Mouse (Mus musculus): ENCODE data around the gene Ppp1r32. TPM values are rescaled to one million over a fixed set of nuclear protein-coding genes. Genes with fewer than 3 reads are reported as not detected.

Ppp1r32 gene
- polyA plus RNA-seq, 1 experiment from 2014 or later, result 0.41 TPM

- no peaks in the 10 kb centered on the region for H3K36me3 ChIP-seq (ENCODE audit: control insufficient read depth, insufficient read depth, low read length)
- WGBS, result 34% methylated on average over 3 of the region's 3 CpGs
- no peaks in the 10 kb centered on the region for H3K4me1 ChIP-seq (replicated peaks; ENCODE audit: control insufficient read depth, insufficient read depth, low read length)
- H3K9me3 ChIP-seq (ENCODE audit: control insufficient read depth, low read length), result no peaks in the 10 kb centered on the region
- H3K27me3 ChIP-seq (ENCODE audit: control insufficient read depth, insufficient read depth, low read length), result no peaks in the 10 kb centered on the region
- no peak overlapping the region for H3K4me2 ChIP-seq (ENCODE audit: low read depth, low read length, severe bottlenecking)
- H3K4me3 ChIP-seq (ENCODE audit: low read depth, low read length), result no peak overlapping the region
- ATAC-seq (replicated peaks; ENCODE audit: low FRiP score) (peak; percentile 43; the same call in 1 of the 2 replicates), DNase-seq (ENCODE audit: low spot score) (peak; percentile 78)
- H3K27ac ChIP-seq (ENCODE audit: low read depth, low read length), result no peak overlapping the region
- H3K9ac ChIP-seq (ENCODE audit: low read length), result no peak overlapping the region
Measured at GRCm38 (mm10) chr19:10435908-10436307, 46.8 kb downstream of the Ppp1r32 start.

GRCm38 (mm10) chr19:10434927-10435326, 47.8 kb downstream of the Ppp1r32 start:
- Histone ChIP-seq H3K27me3 (ENCODE audit: control insufficient read depth, insufficient read depth, low read length) (no peaks in the 10 kb centered on the region), H3K9ac (ENCODE audit: low read length) (no peak overlapping the region), H3K4me3 (ENCODE audit: low read depth, low read length) (no peak overlapping the region), H3K9me3 (ENCODE audit: control insufficient read depth, low read length) (no peaks in the 10 kb centered on the region), H3K36me3 (ENCODE audit: control insufficient read depth, insufficient read depth, low read length) (no peaks in the 10 kb centered on the region), H3K4me1 (replicated peaks; ENCODE audit: control insufficient read depth, insufficient read depth, low read length) (no peaks in the 10 kb centered on the region), H3K4me2 (ENCODE audit: low read depth, low read length, severe bottlenecking) (no peak overlapping the region), H3K27ac (ENCODE audit: low read depth, low read length) (no peak overlapping the region)
- no peak for ATAC-seq (replicated peaks; ENCODE audit: low FRiP score)
- WGBS, result 78% methylated on average over 6 of the region's 6 CpGs
- no peak for DNase-seq (ENCODE audit: low spot score)

- Histone ChIP-seq H3K4me2 (ENCODE audit: low read depth, low read length, severe bottlenecking) (no peak overlapping the region), H3K36me3 (ENCODE audit: control insufficient read depth, insufficient read depth, low read length) (no peaks in the 10 kb centered on the region), H3K9me3 (ENCODE audit: control insufficient read depth, low read length) (no peaks in the 10 kb centered on the region), H3K27me3 (ENCODE audit: control insufficient read depth, insufficient read depth, low read length) (no peaks in the 10 kb centered on the region), H3K9ac (ENCODE audit: low read length) (no peak overlapping the region), H3K27ac (ENCODE audit: low read depth, low read length) (no peak overlapping the region), H3K4me1 (replicated peaks; ENCODE audit: control insufficient read depth, insufficient read depth, low read length) (no peaks in the 10 kb centered on the region), H3K4me3 (ENCODE audit: low read depth, low read length) (no peak overlapping the region)
- ATAC-seq (replicated peaks; ENCODE audit: low FRiP score), result no peak
- DNase-seq (ENCODE audit: low spot score), result no peak
- 72% methylated on average over 9 of the region's 9 CpGs for WGBS
Measured at GRCm38 (mm10) chr19:10433879-10434540, 48.7 kb downstream of the Ppp1r32 start.

- H3K4me1 ChIP-seq (replicated peaks; ENCODE audit: control insufficient read depth, insufficient read depth, low read length), result no peaks in the 10 kb centered on the region
- H3K4me2 ChIP-seq (ENCODE audit: low read depth, low read length, severe bottlenecking), result no peak overlapping the region
- no peak overlapping the region for H3K9ac ChIP-seq (ENCODE audit: low read length)
- DNase-seq (ENCODE audit: low spot score) (no peak), ATAC-seq (replicated peaks; ENCODE audit: low FRiP score) (no peak)
- WGBS, result 76% methylated on average over 7 of the region's 7 CpGs
- no peaks in the 10 kb centered on the region for H3K27me3 ChIP-seq (ENCODE audit: control insufficient read depth, insufficient read depth, low read length)
- no peak overlapping the region for H3K27ac ChIP-seq (ENCODE audit: low read depth, low read length)
- no peak overlapping the region for H3K4me3 ChIP-seq (ENCODE audit: low read depth, low read length)
- H3K9me3 ChIP-seq (ENCODE audit: control insufficient read depth, low read length), result no peaks in the 10 kb centered on the region
- no peaks in the 10 kb centered on the region for H3K36me3 ChIP-seq (ENCODE audit: control insufficient read depth, insufficient read depth, low read length)
Measured at GRCm38 (mm10) chr19:10433225-10433624, 49.5 kb downstream of the Ppp1r32 start.

GRCm38 (mm10) chr19:10431841-10432240, 50.9 kb downstream of the Ppp1r32 start:
- DNase-seq (ENCODE audit: low spot score), result no peak
- H3K4me1 ChIP-seq (replicated peaks; ENCODE audit: control insufficient read depth, insufficient read depth, low read length), result no peaks in the 10 kb centered on the region
- no peak overlapping the region for H3K4me2 ChIP-seq (ENCODE audit: low read depth, low read length, severe bottlenecking)
- 58% methylated on average over 4 of the region's 4 CpGs for WGBS
- H3K4me3 ChIP-seq (ENCODE audit: low read depth, low read length), result no peak overlapping the region
- no peak for ATAC-seq (replicated peaks; ENCODE audit: low FRiP score)
- no peak overlapping the region for H3K9ac ChIP-seq (ENCODE audit: low read length)
- H3K9me3 ChIP-seq (ENCODE audit: control insufficient read depth, low read length), result no peaks in the 10 kb centered on the region
- H3K27ac ChIP-seq (ENCODE audit: low read depth, low read length), result no peak overlapping the region; the same call in 1 of the 2 replicates
- H3K36me3 ChIP-seq (ENCODE audit: control insufficient read depth, insufficient read depth, low read length), result no peaks in the 10 kb centered on the region
- no peaks in the 10 kb centered on the region for H3K27me3 ChIP-seq (ENCODE audit: control insufficient read depth, insufficient read depth, low read length)

GRCm38 (mm10) chr19:10431410-10431809, 51.3 kb downstream of the Ppp1r32 start:
- ATAC-seq (replicated peaks; ENCODE audit: low FRiP score) (no peak), DNase-seq (ENCODE audit: low spot score) (no peak)
- H3K9ac ChIP-seq (ENCODE audit: low read length), result no peak overlapping the region
- no peaks in the 10 kb centered on the region for H3K36me3 ChIP-seq (ENCODE audit: control insufficient read depth, insufficient read depth, low read length)
- no peaks in the 10 kb centered on the region for H3K9me3 ChIP-seq (ENCODE audit: control insufficient read depth, low read length)
- H3K27me3 ChIP-seq (ENCODE audit: control insufficient read depth, insufficient read depth, low read length), result no peaks in the 10 kb centered on the region
- WGBS, result 49% methylated on average over 3 of the region's 3 CpGs
- no peak overlapping the region for H3K4me2 ChIP-seq (ENCODE audit: low read depth, low read length, severe bottlenecking)
- H3K4me3 ChIP-seq (ENCODE audit: low read depth, low read length), result no peak overlapping the region
- no peak overlapping the region; the same call in 1 of the 2 replicates for H3K27ac ChIP-seq (ENCODE audit: low read depth, low read length)
- H3K4me1 ChIP-seq (replicated peaks; ENCODE audit: control insufficient read depth, insufficient read depth, low read length), result 0 out of 2 replicates have a peak, but pooled peaks cover under 1% of the 10 kb centered on the region

- Histone ChIP-seq H3K27me3 (ENCODE audit: control insufficient read depth, insufficient read depth, low read length) (0 out of 2 replicates have a peak, but pooled peaks cover 2% of the 10 kb centered on the region), H3K36me3 (ENCODE audit: control insufficient read depth, insufficient read depth, low read length) (no peaks in the 10 kb centered on the region), H3K27ac (ENCODE audit: low read depth, low read length) (no peak overlapping the region), H3K4me3 (ENCODE audit: low read depth, low read length) (no peak overlapping the region), H3K4me2 (ENCODE audit: low read depth, low read length, severe bottlenecking) (no peak overlapping the region), H3K9me3 (ENCODE audit: control insufficient read depth, low read length) (no peaks in the 10 kb centered on the region), H3K4me1 (replicated peaks; ENCODE audit: control insufficient read depth, insufficient read depth, low read length) (peaks cover 5% of the 10 kb centered on the region; the same call in 1 of the 2 replicates), H3K9ac (ENCODE audit: low read length) (no peak overlapping the region)
- WGBS, result 88% methylated on average over 8 of the region's 8 CpGs
- ATAC-seq (replicated peaks; ENCODE audit: low FRiP score), result no peak
- DNase-seq (ENCODE audit: low spot score), result no peak
Measured at GRCm38 (mm10) chr19:10429371-10429770, 53.4 kb downstream of the Ppp1r32 start.

GRCm38 (mm10) chr19:10427431-10427830, 55.3 kb downstream of the Ppp1r32 start:
- Histone ChIP-seq H3K27ac (ENCODE audit: low read depth, low read length) (no peak overlapping the region), H3K4me3 (ENCODE audit: low read depth, low read length) (no peak overlapping the region), H3K27me3 (ENCODE audit: control insufficient read depth, insufficient read depth, low read length) (0 out of 2 replicates have a peak, but pooled peaks cover 2% of the 10 kb centered on the region), H3K4me1 (replicated peaks; ENCODE audit: control insufficient read depth, insufficient read depth, low read length) (peaks cover 8% of the 10 kb centered on the region; the same call in 1 of the 2 replicates), H3K9me3 (ENCODE audit: control insufficient read depth, low read length) (no peaks in the 10 kb centered on the region), H3K36me3 (ENCODE audit: control insufficient read depth, insufficient read depth, low read length) (no peaks in the 10 kb centered on the region), H3K4me2 (ENCODE audit: low read depth, low read length, severe bottlenecking) (no peak overlapping the region), H3K9ac (ENCODE audit: low read length) (no peak overlapping the region)
- DNase-seq (ENCODE audit: low spot score) (no peak), ATAC-seq (replicated peaks; ENCODE audit: low FRiP score) (no peak)
- 75% methylated on average over 9 of the region's 9 CpGs for WGBS

- H3K27ac ChIP-seq (ENCODE audit: low read depth, low read length), result no peak overlapping the region
- ATAC-seq (replicated peaks; ENCODE audit: low FRiP score) (no peak), DNase-seq (ENCODE audit: low spot score) (no peak)
- H3K9me3 ChIP-seq (ENCODE audit: control insufficient read depth, low read length), result no peaks in the 10 kb centered on the region
- no peak overlapping the region for H3K9ac ChIP-seq (ENCODE audit: low read length)
- H3K4me2 ChIP-seq (ENCODE audit: low read depth, low read length, severe bottlenecking), result no peak overlapping the region
- no peaks in the 10 kb centered on the region for H3K36me3 ChIP-seq (ENCODE audit: control insufficient read depth, insufficient read depth, low read length)
- 0 out of 2 replicates have a peak, but pooled peaks cover 2% of the 10 kb centered on the region for H3K27me3 ChIP-seq (ENCODE audit: control insufficient read depth, insufficient read depth, low read length)
- WGBS, result 60% methylated on average over 6 of the region's 6 CpGs
- no peak overlapping the region for H3K4me3 ChIP-seq (ENCODE audit: low read depth, low read length)
- peaks cover 11% of the 10 kb centered on the region; the same call in 1 of the 2 replicates for H3K4me1 ChIP-seq (replicated peaks; ENCODE audit: control insufficient read depth, insufficient read depth, low read length)
Measured at GRCm38 (mm10) chr19:10426793-10427192, 55.9 kb downstream of the Ppp1r32 start.
